Mouse (Mus musculus): ENCODE results near the gene Max. TPM values are rescaled to one million over a fixed set of nuclear protein-coding genes. Genes with fewer than 3 reads are reported as not detected.

Max gene
- total and polyA plus RNA-seq, 3 experiments, result 48.2 to 356 (median 164) TPM

DNA sequence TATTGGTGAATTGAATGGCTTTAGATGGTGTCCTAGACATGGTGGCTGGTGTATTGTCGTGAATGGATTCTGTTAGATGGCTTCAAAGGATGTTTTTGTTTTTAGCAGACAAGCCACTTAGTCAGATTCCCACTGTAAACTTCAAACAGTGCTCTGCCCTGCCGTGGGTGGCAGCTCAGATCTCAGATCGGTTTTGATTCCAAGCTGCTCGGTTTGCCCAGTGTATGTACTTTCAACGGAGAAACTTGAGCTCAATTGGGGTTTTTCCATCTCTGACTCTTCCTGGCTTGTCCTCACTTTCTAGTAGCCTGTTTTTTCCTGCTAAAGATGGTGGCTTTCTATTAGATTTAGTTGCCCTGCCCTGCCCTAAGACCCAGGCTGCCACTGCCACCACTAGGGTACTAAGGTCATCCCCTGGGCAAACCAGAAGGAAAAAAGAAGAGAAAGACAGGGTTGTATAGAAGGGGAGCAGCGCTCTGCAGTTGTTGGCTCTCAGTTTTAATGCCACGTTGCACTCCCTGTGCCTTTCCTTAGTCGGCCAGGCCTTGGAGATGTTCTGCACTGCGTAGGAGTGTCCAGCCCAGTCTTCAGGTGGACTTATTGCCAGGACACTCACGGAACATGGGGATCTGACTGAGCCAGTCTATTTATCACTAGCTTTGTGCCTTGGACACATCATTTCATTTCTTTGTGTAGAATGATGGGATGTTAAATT is 62.6 kb downstream of the Max start:
- H3K36me3 ChIP-seq (ENCODE audit: control insufficient read depth in 1 of 2, insufficient read depth in 2 of 2, low read length in 2 of 2), result no peaks in the 10 kb centered on the region; a peak in 2 of 4 replicates

DNA sequence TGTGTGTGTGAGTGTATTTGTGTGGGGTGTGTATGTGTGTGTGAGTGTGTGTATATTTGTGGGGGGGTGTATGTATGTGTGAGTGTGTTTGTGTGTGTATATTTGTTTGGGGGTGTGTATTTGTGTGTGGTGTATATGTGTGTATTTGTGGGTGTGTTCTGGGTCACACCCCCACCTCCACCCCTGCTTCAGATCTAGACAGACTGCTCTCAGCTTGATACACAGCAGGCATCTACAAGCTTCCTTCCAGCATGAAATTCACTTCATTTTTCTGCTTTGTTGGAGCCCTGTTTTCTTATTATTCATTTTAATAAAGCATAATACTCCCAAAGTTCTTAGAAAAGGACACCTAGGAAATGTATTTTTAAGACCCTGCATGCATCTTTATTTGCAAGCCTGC is 63.9 kb downstream of the Max start:
- Histone ChIP-seq H3K9ac (ENCODE audit: control insufficient read depth, low read depth, low read length, poor library complexity, severe bottlenecking) (no peak overlapping the region), H3K4me1 (ENCODE audit: control insufficient read depth in 1 of 2, insufficient read depth in 2 of 2, low read length in 2 of 2) (no peaks in the 10 kb centered on the region), H3K9me3 (replicated peaks; ENCODE audit: insufficient read depth, low read length) (no peaks in the 10 kb centered on the region), H3K27ac (ENCODE audit: control insufficient read depth, low read depth, low read length) (no peak overlapping the region), H3K27me3 (ENCODE audit: control insufficient read depth in 1 of 2, insufficient read depth in 2 of 2, low read length in 2 of 2) (no peaks in the 10 kb centered on the region), H3K4me3 (ENCODE audit: control insufficient read depth in 1 of 2, insufficient read depth in 1 of 2, low read depth in 2 of 2, low read length in 2 of 2) (no peak overlapping the region), H3K36me3 (ENCODE audit: control insufficient read depth in 1 of 2, insufficient read depth in 2 of 2, low read length in 2 of 2) (no peaks in the 10 kb centered on the region; a peak in 2 of 4 replicates), H3K79me2 (ENCODE audit: control insufficient read depth, insufficient read depth, low read length, poor library complexity) (no peaks in the 10 kb centered on the region)
- DNase-seq (ENCODE audit: low read depth, low spot score), result no peak
- TF ChIP-seq ZNF384 (IDR thresholded peaks at IDR 0.05; ENCODE audit: low read depth, low read length) (no peak), ZKSCAN1 (IDR thresholded peaks at IDR 0.05; ENCODE audit: low read depth, low read length) (no peak), EP300 (IDR thresholded peaks at IDR 0.05; ENCODE audit: low read depth in 1 of 2, low read length in 2 of 2) (no peak), SIN3A (IDR thresholded peaks at IDR 0.05; ENCODE audit: low read length) (no peak), ELF1 (IDR thresholded peaks at IDR 0.05; ENCODE audit: low read depth, low read length) (no peak), MYC (IDR thresholded peaks at IDR 0.05; ENCODE audit: low read depth, low read length) (no peak), USF1 (IDR thresholded peaks at IDR 0.05; ENCODE audit: low read depth, low read length) (no peak)

More for the DNA sequence above, 62.6 kb downstream of the Max start:
- DNase-seq (ENCODE audit: low read depth, low spot score), result no peak
- H3K4me1 ChIP-seq (ENCODE audit: control insufficient read depth in 1 of 2, insufficient read depth in 2 of 2, low read length in 2 of 2), result no peaks in the 10 kb centered on the region
- TF ChIP-seq NRF1 (IDR thresholded peaks at IDR 0.05; ENCODE audit: insufficient read depth, low read depth, low read length, poor library complexity, severe bottlenecking), result no peak
- no peak for TF ChIP-seq E2F4 (IDR thresholded peaks at IDR 0.05; ENCODE audit: borderline replicate concordance, low read depth, low read length)
- no peak for TF ChIP-seq ZKSCAN1 (IDR thresholded peaks at IDR 0.05; ENCODE audit: low read depth, low read length)
- no peak for TF ChIP-seq ETS1 (IDR thresholded peaks at IDR 0.05; ENCODE audit: low read depth, low read length)
- TF ChIP-seq POLR2A (IDR thresholded peaks at IDR 0.05; ENCODE audit: control insufficient read depth in 1 of 2, insufficient read depth in 1 of 2, low read depth in 1 of 2, low read length in 2 of 2, poor library complexity in 1 of 2), result no peak
- no peak for TF ChIP-seq SIN3A (IDR thresholded peaks at IDR 0.05; ENCODE audit: low read length)
- no peak for TF ChIP-seq BHLHE40 (IDR thresholded peaks at IDR 0.05; ENCODE audit: borderline replicate concordance, low read depth, low read length)
- TF ChIP-seq SMC3 (IDR thresholded peaks at IDR 0.05; ENCODE audit: low read depth, low read length), result no peak
- TF ChIP-seq MYB (IDR thresholded peaks at IDR 0.05; ENCODE audit: low read depth, low read length), result no peak
- no peak for TF ChIP-seq ZNF384 (IDR thresholded peaks at IDR 0.05; ENCODE audit: low read depth, low read length)
- no peak for TF ChIP-seq POLR2AphosphoS2 (IDR thresholded peaks at IDR 0.05; ENCODE audit: low read length)
- no peak for TF ChIP-seq USF2 (IDR thresholded peaks at IDR 0.05; ENCODE audit: borderline replicate concordance in 1 of 2, insufficient read depth in 1 of 2, low read depth in 1 of 2, low read length in 2 of 2)
- TF ChIP-seq KAT2A (conservative IDR thresholded peaks at IDR 0.05; ENCODE audit: low read depth, low read length), result no peak
- no peak for TF ChIP-seq MAX (IDR thresholded peaks at IDR 0.05; ENCODE audit: low read length)
- no peak for TF ChIP-seq RAD21 (IDR thresholded peaks at IDR 0.05; ENCODE audit: low read depth, low read length)
- no peak for TF ChIP-seq GATA1 (IDR thresholded peaks at IDR 0.05; ENCODE audit: low read depth, low read length)
- TF ChIP-seq NELFE (IDR thresholded peaks at IDR 0.05; ENCODE audit: low read depth, low read length), result no peak
- TF ChIP-seq JUND (IDR thresholded peaks at IDR 0.05; ENCODE audit: low read depth, low read length), result no peak
- no peak for TF ChIP-seq CHD1 (IDR thresholded peaks at IDR 0.05; ENCODE audit: low read depth, low read length)
- H3K4me3 ChIP-seq (ENCODE audit: control insufficient read depth in 1 of 2, insufficient read depth in 1 of 2, low read depth in 2 of 2, low read length in 2 of 2), result no peak overlapping the region
- no peaks in the 10 kb centered on the region for H3K9me3 ChIP-seq (replicated peaks; ENCODE audit: insufficient read depth, low read length)
- H3K27ac ChIP-seq (ENCODE audit: control insufficient read depth, low read depth, low read length), result no peak overlapping the region
- no peaks in the 10 kb centered on the region for H3K79me2 ChIP-seq (ENCODE audit: control insufficient read depth, insufficient read depth, low read length, poor library complexity)
- no peak overlapping the region for H3K9ac ChIP-seq (ENCODE audit: control insufficient read depth, low read depth, low read length, poor library complexity, severe bottlenecking)
- no peaks in the 10 kb centered on the region for H3K27me3 ChIP-seq (ENCODE audit: control insufficient read depth in 1 of 2, insufficient read depth in 2 of 2, low read length in 2 of 2)

Measured in MEL (cell line).